Mouse (Mus musculus) G1E (cell line): ENCODE data around the gene Ubqln3. TPM values are rescaled to one million over a fixed set of nuclear protein-coding genes. Genes with fewer than 3 reads are reported as not detected.

ENCODE experiments used
- ATAC-seq: 2 replicates; pipeline ENCODE4 v1.8.0; 2016; ENCODE audit warnings: mild to moderate bottlenecking; ENCODE audit not compliant: insufficient number of reproducible peaks, poor library complexity, low FRiP score, severe bottlenecking; ENCODE audit errors: extremely low read depth
- DNase-seq: peaks from one replicate; pipeline ENCODE4 v3.0.0; 2012; ENCODE audit warnings: low spot score
- H3K27me3 ChIP-seq: 2 replicates; pipeline ENCODE4 v1.6.1; 2012; ENCODE audit warnings: mild to moderate bottlenecking, low read length, inconsistent platforms; ENCODE audit not compliant: insufficient read depth
- H3K36me3 ChIP-seq: replicated peaks from 2 replicates; pipeline ENCODE3; 2012; ENCODE audit warnings: mild to moderate bottlenecking, inconsistent platforms
- H3K4me1 ChIP-seq: 2 replicates; pipeline ENCODE4 v1.6.1; 2012; ENCODE audit warnings: low read depth, low read length, inconsistent platforms, mixed read lengths; ENCODE audit not compliant: insufficient read depth
- H3K4me3 ChIP-seq: 2 replicates; pipeline ENCODE4 v1.5.1; 2012; ENCODE audit warnings: low read depth, mild to moderate bottlenecking, inconsistent platforms, low read length, moderate library complexity, mixed read lengths
- H3K9me3 ChIP-seq: replicated peaks from 2 replicates; pipeline ENCODE4 v1.6.1; 2012; ENCODE audit warnings: inconsistent platforms
- CTCF ChIP-seq: IDR thresholded peaks from 2 replicates; pipeline ENCODE4 v1.5.1; 2012; ENCODE audit warnings: low read depth, low read length, inconsistent platforms, mixed read lengths
- GATA1 ChIP-seq: IDR thresholded peaks from 2 replicates; pipeline ENCODE4 v1.6.1; 2012; ENCODE audit warnings: borderline replicate concordance, low read length, inconsistent platforms, mixed read lengths
- GATA2 ChIP-seq: IDR thresholded peaks from 2 replicates; pipeline ENCODE4 v1.6.1; 2012; ENCODE audit warnings: low read depth, low read length, inconsistent platforms, borderline replicate concordance
- POLR2AphosphoS5 ChIP-seq: IDR thresholded peaks from 2 replicates; pipeline ENCODE4 v1.6.1; 2012; ENCODE audit warnings: low read depth, low read length, inconsistent platforms; ENCODE audit not compliant: insufficient replicate concordance
- TAL1 ChIP-seq: conservative IDR thresholded peaks from 2 replicates; pipeline ENCODE4 v1.6.1; 2012; ENCODE audit warnings: low read depth, low read length, inconsistent platforms, mixed read lengths
- polyA plus RNA-seq: library from polyadenylated mRNA; stranded (reverse); fragments of >175 nt; gene quantifications from 2 replicates; pipeline ENCODE4 v1.2.3, GENCODE M21; 2012
- total RNA-seq, 2 experiments: library from RNA; stranded (forward) in 1 of 2; stranded (reverse) in 1 of 2; fragments of 200-1000 nt in 1 of 2; fragments of >200 nt in 1 of 2; fragmentation: Nextera tagmentation in 1 of 2; gene quantifications; 2 replicates each; pipeline ENCODE4 v1.2.3; 2014 to 2017

The Ubqln3 gene
- total and polyA plus RNA-seq, 3 experiments, result 0.22 TPM; not detected in 2

- Histone ChIP-seq H3K4me3 (no peak overlapping the region), H3K27me3 (no peaks in the 10 kb centered on the region), H3K9me3 (no peaks in the 10 kb centered on the region), H3K4me1 (no peaks in the 10 kb centered on the region), H3K36me3 (no peaks in the 10 kb centered on the region)
- no peak for ATAC-seq
- no peak for DNase-seq
- TF ChIP-seq CTCF (no peak), POLR2AphosphoS5 (no peak), GATA1 (no peak), GATA2 (no peak), TAL1 (no peak)
These were observed 38.9 kb downstream of the Ubqln3 start for GRCm38 (mm10) chr7:104103913-104104756.

Other genes with a start within 250 kb of the Ubqln3 start
Only the 20 nearest of the 28 such genes appear.
- not detected in 2 replicates for gene Olfr635, start 172.1 kb downstream of the Ubqln3 start, total RNA-seq (2014; fragmentation: Nextera tagmentation)
- 0.12 and 0.33 TPM in 2 replicates for gene Olfr635, start 172.1 kb downstream of the Ubqln3 start, total RNA-seq (2017)
- gene Olfr635, start 172.1 kb downstream of the Ubqln3 start, polyA plus RNA-seq, result not detected in 2 replicates
- gene Olfr638, start 144.5 kb downstream of the Ubqln3 start, total RNA-seq (2014; fragmentation: Nextera tagmentation), result not detected in 2 replicates
- gene Olfr638, start 144.5 kb downstream of the Ubqln3 start, total RNA-seq (2017), result not detected in 2 replicates
- not detected in 2 replicates for gene Olfr638, start 144.5 kb downstream of the Ubqln3 start, polyA plus RNA-seq
- gene Olfr639, start 126.0 kb downstream of the Ubqln3 start, total RNA-seq (2014; fragmentation: Nextera tagmentation), result not detected in 2 replicates
- 0.17 and 0.22 TPM in 2 replicates for gene Olfr639, start 126.0 kb downstream of the Ubqln3 start, total RNA-seq (2017)
- gene Olfr639, start 126.0 kb downstream of the Ubqln3 start, polyA plus RNA-seq, result not detected in 2 replicates
- gene Olfr640, start 117.7 kb downstream of the Ubqln3 start, total RNA-seq (2014; fragmentation: Nextera tagmentation), result not detected in 2 replicates
- 0.11 and 0.17 TPM in 2 replicates for gene Olfr640, start 117.7 kb downstream of the Ubqln3 start, total RNA-seq (2017)
- gene Olfr640, start 117.7 kb downstream of the Ubqln3 start, polyA plus RNA-seq, result not detected in 2 replicates
- gene Olfr641, start 107.8 kb downstream of the Ubqln3 start, total RNA-seq (2014; fragmentation: Nextera tagmentation), result not detected in 2 replicates
- 0.12 TPM in 1 of 2 replicates, not detected in the other for gene Olfr641, start 107.8 kb downstream of the Ubqln3 start, total RNA-seq (2017)
- gene Olfr641, start 107.8 kb downstream of the Ubqln3 start, polyA plus RNA-seq, result not detected in 2 replicates
- not detected in 2 replicates for gene Olfr642, start 90.6 kb downstream of the Ubqln3 start, total RNA-seq (2014; fragmentation: Nextera tagmentation)
- gene Olfr642, start 90.6 kb downstream of the Ubqln3 start, total RNA-seq (2017), result 0.11 and 0.12 TPM in 2 replicates
- not detected in 2 replicates for gene Olfr642, start 90.6 kb downstream of the Ubqln3 start, polyA plus RNA-seq
- not detected in 2 replicates for gene 4930516K23Rik, start 81.8 kb downstream of the Ubqln3 start, total RNA-seq (2014; fragmentation: Nextera tagmentation)
- gene 4930516K23Rik, start 81.8 kb downstream of the Ubqln3 start, total RNA-seq (2017), result 0.05 and 0.23 TPM in 2 replicates
- not detected in 2 replicates for gene 4930516K23Rik, start 81.8 kb downstream of the Ubqln3 start, polyA plus RNA-seq
- gene Olfr644, start 71.4 kb downstream of the Ubqln3 start, total RNA-seq (2014; fragmentation: Nextera tagmentation), result not detected in 2 replicates
- 0.17 and 0.76 TPM in 2 replicates for gene Olfr644, start 71.4 kb downstream of the Ubqln3 start, total RNA-seq (2017)
- gene Olfr644, start 71.4 kb downstream of the Ubqln3 start, polyA plus RNA-seq, result not detected in 2 replicates
- not detected in 2 replicates for gene Olfr645, start 57.8 kb downstream of the Ubqln3 start, total RNA-seq (2014; fragmentation: Nextera tagmentation)
- gene Olfr645, start 57.8 kb downstream of the Ubqln3 start, total RNA-seq (2017), result 0.05 and 0.12 TPM in 2 replicates
- not detected in 2 replicates for gene Olfr645, start 57.8 kb downstream of the Ubqln3 start, polyA plus RNA-seq
- not detected in 2 replicates for gene Olfr646, start 38.4 kb downstream of the Ubqln3 start, total RNA-seq (2014; fragmentation: Nextera tagmentation)
- 0.06 and 0.33 TPM in 2 replicates for gene Olfr646, start 38.4 kb downstream of the Ubqln3 start, total RNA-seq (2017)
- gene Olfr646, start 38.4 kb downstream of the Ubqln3 start, polyA plus RNA-seq, result not detected in 2 replicates
- gene Ubqln5, start 13.5 kb downstream of the Ubqln3 start, total RNA-seq (2014; fragmentation: Nextera tagmentation), result not detected in 2 replicates
- gene Ubqln5, start 13.5 kb downstream of the Ubqln3 start, total RNA-seq (2017), result not detected in 2 replicates
- not detected in 2 replicates for gene Ubqln5, start 13.5 kb downstream of the Ubqln3 start, polyA plus RNA-seq
- not detected in 2 replicates for gene Olfr643, start 5.9 kb downstream of the Ubqln3 start, total RNA-seq (2014; fragmentation: Nextera tagmentation)
- gene Olfr643, start 5.9 kb downstream of the Ubqln3 start, total RNA-seq (2017), result not detected in 2 replicates
- not detected in 2 replicates for gene Olfr643, start 5.9 kb downstream of the Ubqln3 start, polyA plus RNA-seq
- gene Ubqlnl, start 7.3 kb upstream of the Ubqln3 start, total RNA-seq (2014; fragmentation: Nextera tagmentation), result not detected in 2 replicates
- gene Ubqlnl, start 7.3 kb upstream of the Ubqln3 start, total RNA-seq (2017), result 0.06 TPM in 1 of 2 replicates, not detected in the other
- gene Ubqlnl, start 7.3 kb upstream of the Ubqln3 start, polyA plus RNA-seq, result not detected in 2 replicates
- gene Olfm5, start 21.6 kb upstream of the Ubqln3 start, total RNA-seq (2014; fragmentation: Nextera tagmentation), result not detected in 2 replicates
- 0.16 TPM in 1 of 2 replicates, not detected in the other for gene Olfm5, start 21.6 kb upstream of the Ubqln3 start, total RNA-seq (2017)
- gene Olfm5, start 21.6 kb upstream of the Ubqln3 start, polyA plus RNA-seq, result not detected in 2 replicates
- gene Olfr648, start 40.1 kb upstream of the Ubqln3 start, total RNA-seq (2014; fragmentation: Nextera tagmentation), result not detected in 2 replicates
- 0.22 and 0.23 TPM in 2 replicates for gene Olfr648, start 40.1 kb upstream of the Ubqln3 start, total RNA-seq (2017)
- gene Olfr648, start 40.1 kb upstream of the Ubqln3 start, polyA plus RNA-seq, result not detected in 2 replicates
- not detected in 2 replicates for gene Olfr649, start 52.7 kb upstream of the Ubqln3 start, total RNA-seq (2014; fragmentation: Nextera tagmentation)
- 0.22 TPM in 1 of 2 replicates, not detected in the other for gene Olfr649, start 52.7 kb upstream of the Ubqln3 start, total RNA-seq (2017)
- not detected in 2 replicates for gene Olfr649, start 52.7 kb upstream of the Ubqln3 start, polyA plus RNA-seq
- 0.23 TPM in 1 of 2 replicates, not detected in the other for gene Trim6, start 75.5 kb upstream of the Ubqln3 start, total RNA-seq (2014; fragmentation: Nextera tagmentation)
- gene Trim6, start 75.5 kb upstream of the Ubqln3 start, total RNA-seq (2017), result 0.05 TPM in 1 of 2 replicates, not detected in the other
- not detected in 2 replicates for gene Trim6, start 75.5 kb upstream of the Ubqln3 start, polyA plus RNA-seq
- gene Trim34a, start 101.2 kb upstream of the Ubqln3 start, total RNA-seq (2014; fragmentation: Nextera tagmentation), result 1.7 and 4.9 TPM in 2 replicates
- gene Trim34a, start 101.2 kb upstream of the Ubqln3 start, total RNA-seq (2017), result 6.9 and 8.6 TPM in 2 replicates
- gene Trim34a, start 101.2 kb upstream of the Ubqln3 start, polyA plus RNA-seq, result 0.22 and 0.25 TPM in 2 replicates
- gene Trim5, start 144.8 kb upstream of the Ubqln3 start, total RNA-seq (2014; fragmentation: Nextera tagmentation), result not detected in 2 replicates
- gene Trim5, start 144.8 kb upstream of the Ubqln3 start, total RNA-seq (2017), result 0.33 and 0.35 TPM in 2 replicates
- not detected in 2 replicates for gene Trim5, start 144.8 kb upstream of the Ubqln3 start, polyA plus RNA-seq
- gene Trim12a, start 172.2 kb upstream of the Ubqln3 start, total RNA-seq (2014; fragmentation: Nextera tagmentation), result 0.30 and 3.8 TPM in 2 replicates
- not detected in 2 replicates for gene Trim12a, start 172.2 kb upstream of the Ubqln3 start, total RNA-seq (2017)
- gene Trim12a, start 172.2 kb upstream of the Ubqln3 start, polyA plus RNA-seq, result not detected in 2 replicates